Comparison of ENCODE assay signal across 9 mouse cellular contexts in the genomic region with DNA sequence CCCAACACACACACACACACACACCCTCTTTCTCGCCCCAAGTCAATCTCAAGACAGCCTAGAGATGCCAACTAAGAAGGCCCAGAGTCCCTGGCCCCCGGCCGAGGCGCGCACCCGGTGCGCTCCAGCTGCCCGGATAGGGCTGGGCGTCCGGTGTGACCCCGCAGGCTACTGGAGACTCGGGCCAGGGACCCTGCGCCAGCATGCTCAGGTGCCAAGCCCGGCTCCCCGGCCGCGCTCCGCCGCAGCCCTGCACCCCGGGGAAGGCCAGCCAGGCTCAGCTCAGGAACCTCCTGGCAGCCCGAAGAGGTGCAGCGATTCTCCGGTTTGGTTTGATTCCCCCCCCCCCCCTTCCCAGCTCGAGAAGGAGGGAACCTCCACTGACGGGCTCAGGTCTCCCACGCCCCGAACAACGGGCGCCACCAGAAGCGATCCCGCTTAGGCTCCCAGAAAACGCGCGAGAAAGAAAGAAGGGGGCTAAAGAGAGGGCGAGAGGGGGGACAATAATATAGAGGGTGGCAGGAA. TPM values are rescaled to one million over a fixed set of nuclear protein-coding genes. Genes with fewer than 3 reads are reported as not detected.
A peak's percentile ranks its signal among the peaks of the same experiment; 100 is the strongest.
DNase-seq lines count a peak whose midpoint lies in the region; ATAC-seq and TF ChIP-seq lines count a peak whose summit lies in the region.
"Had no signal": no experiment of that assay in that cellular context is flagged by ENCODE, and none has a peak within 500 bp of the region (broad histone marks: within the 10 kb centered on the region; RNA-seq: fewer than 3 reads in every experiment).

No protein-coding gene starts in this region.

- H3K4me3 ChIP-seq in intestine, postnatal 0 days (ENCODE audit: low read depth, low read length) = peak overlapping the region; percentile 46
- H3K4me3 ChIP-seq in limb, embryonic 14.5 days (replicated peaks; ENCODE audit: low read length) = peak overlapping the region; percentile 64
- H3K4me3 ChIP-seq in neural tube, embryonic 11.5 days (ENCODE audit: low read depth, low read length) = peak overlapping the region; percentile 77
- H3K4me3 ChIP-seq: myocyte had no signal

- TF ChIP-seq CTCF in intestine, postnatal 0 days (IDR thresholded peaks at IDR 0.05; ENCODE audit: low read depth) = no peak

- no peaks in the 10 kb centered on the region for H3K36me3 ChIP-seq in intestine, postnatal 0 days (ENCODE audit: control insufficient read depth, insufficient read depth)
- no peaks in the 10 kb centered on the region for H3K36me3 ChIP-seq in limb, embryonic 14.5 days (ENCODE audit: control insufficient read depth, insufficient read depth, low read length)
- H3K36me3 ChIP-seq in neural tube, embryonic 11.5 days (ENCODE audit: control insufficient read depth, insufficient read depth, low read length) = no peaks in the 10 kb centered on the region

- H3K9ac ChIP-seq in intestine, postnatal 0 days (ENCODE audit: low read depth, low read length) = peak overlapping the region; percentile 3; the same call in 1 of the 2 replicates
- peak overlapping the region; percentile 56 for H3K9ac ChIP-seq in limb, embryonic 14.5 days (ENCODE audit: low read depth, low read length, severe bottlenecking)
- H3K9ac ChIP-seq in neural tube, embryonic 11.5 days (ENCODE audit: low read length) = peak overlapping the region; percentile 54

- ATAC-seq in intestine, postnatal 0 days = no peak
- ATAC-seq in limb, embryonic 14.5 days (ENCODE audit: low FRiP score, low read depth) = 0 out of 2 replicates have a peak, but pooled peaks have one; percentile 35
- peak; percentile 12; the same call in 1 of the 2 replicates for ATAC-seq in neural tube, embryonic 11.5 days (ENCODE audit: insufficient read depth, low FRiP score, low TSS enrichment)

- WGBS in intestine, postnatal 0 days = 1% methylated on average over 35 of the region's 35 CpGs
- under 1% methylated on average over 35 of the region's 35 CpGs for WGBS in limb, embryonic 14.5 days
- WGBS in neural tube, embryonic 11.5 days = under 1% methylated on average over 34 of the region's 35 CpGs

- 0 out of 2 replicates have a peak, but pooled peaks cover 8% of the 10 kb centered on the region for H3K4me1 ChIP-seq in intestine, postnatal 0 days (replicated peaks; ENCODE audit: control insufficient read depth, insufficient read depth, low read length)
- peaks cover 13% of the 10 kb centered on the region for H3K4me1 ChIP-seq in limb, embryonic 14.5 days (ENCODE audit: control insufficient read depth, insufficient read depth, low read length)
- H3K4me1 ChIP-seq in neural tube, embryonic 11.5 days (ENCODE audit: control insufficient read depth, insufficient read depth, low read length) = peaks cover 6% of the 10 kb centered on the region

- DNase-seq in adrenal gland, postnatal 14 days = peak; percentile 21
- DNase-seq in cerebellum, adult 9-11 months = peak; percentile 67
- DNase-seq in gastrocnemius, postnatal 4 days (ENCODE audit: low spot score in 2 of 2) = peak; percentile 27 to 30
- DNase-seq in limb, embryonic 14.5 days (ENCODE audit: low spot score) = no peak
- DNase-seq in neural tube, embryonic 11.5 days (ENCODE audit: low spot score) = peak; percentile 37
- no peak for DNase-seq in spleen, adult 12 weeks (ENCODE audit: low spot score)

- no peak overlapping the region for H3K27ac ChIP-seq in intestine, postnatal 0 days (ENCODE audit: low read depth, low read length)
- no peak overlapping the region for H3K27ac ChIP-seq in limb, embryonic 14.5 days (replicated peaks; ENCODE audit: low read depth, low read length)
- 0 out of 2 replicates have a peak overlapping the region, but pooled peaks have one; percentile 23 for H3K27ac ChIP-seq in neural tube, embryonic 11.5 days (ENCODE audit: low read depth, low read length)

- TF ChIP-seq POLR2A in limb, embryonic 14.5 days (IDR thresholded peaks at IDR 0.05; ENCODE audit: borderline replicate concordance, extremely low read depth, insufficient read depth, insufficient read length) = no peak

- no peaks in the 10 kb centered on the region for H3K9me3 ChIP-seq in intestine, postnatal 0 days (ENCODE audit: control insufficient read depth)
- H3K9me3 ChIP-seq in limb, embryonic 14.5 days (ENCODE audit: control insufficient read depth, low read length) = no peaks in the 10 kb centered on the region
- no peaks in the 10 kb centered on the region for H3K9me3 ChIP-seq in neural tube, embryonic 11.5 days (ENCODE audit: control insufficient read depth, low read length)

- H3K4me2 ChIP-seq in intestine, postnatal 0 days (replicated peaks; ENCODE audit: low read depth) = peak overlapping the region; percentile 99
- peak overlapping the region; percentile 98 for H3K4me2 ChIP-seq in limb, embryonic 14.5 days (replicated peaks; ENCODE audit: low read depth, low read length, severe bottlenecking)
- peak overlapping the region; percentile 97 for H3K4me2 ChIP-seq in neural tube, embryonic 11.5 days (ENCODE audit: low read depth)

- peaks cover 55% of the 10 kb centered on the region for H3K27me3 ChIP-seq in intestine, postnatal 0 days (replicated peaks; ENCODE audit: control insufficient read depth, insufficient read depth, low read length)
- H3K27me3 ChIP-seq in limb, embryonic 14.5 days (ENCODE audit: control insufficient read depth, insufficient read depth, low read length) = peaks cover 58% of the 10 kb centered on the region
- 0 out of 2 replicates have a peak, but pooled peaks cover 4% of the 10 kb centered on the region for H3K27me3 ChIP-seq in neural tube, embryonic 11.5 days (ENCODE audit: control insufficient read depth, insufficient read depth, low read length)

RNA-seq across cellular contexts. Expression of gene Erbb4, which starts 0.9 kb away (rescaled TPM):
- 0.59 and 0.60 TPM in 2 replicates for total RNA-seq in adrenal gland, postnatal 14 days (2021)
- total RNA-seq in gastrocnemius, postnatal 4 days (2021) = 1 to 10 TPM; 6.8 to 7.1 TPM
- polyA plus RNA-seq in intestine, postnatal 0 days (2015; fragmentation: Nextera tagmentation; extraction: Ambion mirVana) = 0.03 TPM in 1 of 2 replicates, not detected in the other
- polyA plus RNA-seq in limb, embryonic 14.5 days (2012; rRNA removed) = 0.68 and 1.00 TPM in 2 replicates
- 1.7 and 2.0 TPM in 2 replicates for polyA plus RNA-seq in limb, embryonic 14.5 days (2014; fragmentation: Nextera tagmentation; extraction: Ambion mirVana)
- polyA plus RNA-seq in neural tube, embryonic 11.5 days (2014; fragmentation: Nextera tagmentation; extraction: Ambion mirVana) = 5.0 and 6.0 TPM in 2 replicates
- total RNA-seq: common myeloid progenitor, adult 5-6 weeks had no signal
- polyA plus RNA-seq: myocyte had no signal

Comparison
In these comparisons a context has a peak if more than half of its experiments do, and no peak if none do; other contexts are left out.
1. DNase-seq: peak in adrenal gland, postnatal 14 days (single experiment), cerebellum, adult 9-11 months (single experiment), gastrocnemius, postnatal 4 days (2 of 2) and neural tube, embryonic 11.5 days (single experiment); none in limb, embryonic 14.5 days (single experiment) and spleen, adult 12 weeks (single experiment).
2. H3K9ac ChIP-seq: peak in every context shown above with its lines; median percentile 56 in limb, embryonic 14.5 days; 54 in neural tube, embryonic 11.5 days; 3 in intestine, postnatal 0 days.
3. Peak in every context shown above with its lines, with median percentiles within 50 percentile points of each other: H3K4me2 ChIP-seq and H3K4me3 ChIP-seq.